Mouse (Mus musculus): ENCODE results near the gene Aldh16a1.
"Not testable (repeated sequence)": the region's sequence is repeated elsewhere in the genome, so short reads cannot be mapped to it uniquely, and the experiment has no call there.

Aldh16a1 gene

GRCm38 (mm10) chr7:45178550-45178949 lies 24.2 kb upstream of the Aldh16a1 start:
- no peak for DNase-seq

- DNase-seq = no peak
These were observed 22.0 kb upstream of the Aldh16a1 start for GRCm38 (mm10) chr7:45176356-45176755.

GRCm38 (mm10) chr7:45175929-45176328 lies 21.5 kb upstream of the Aldh16a1 start:
- no peak for DNase-seq

GRCm38 (mm10) chr7:45175398-45175797 lies 21.0 kb upstream of the Aldh16a1 start:
- no peak for DNase-seq

- DNase-seq = no peak
These were observed 20.3 kb upstream of the Aldh16a1 start for GRCm38 (mm10) chr7:45174567-45175280.

- not testable (repeated sequence) for DNase-seq
These were observed 19.4 kb upstream of the Aldh16a1 start for GRCm38 (mm10) chr7:45173772-45174171.

GRCm38 (mm10) chr7:45172974-45173373 lies 18.6 kb upstream of the Aldh16a1 start:
- DNase-seq = peak; percentile 55 to 68

GRCm38 (mm10) chr7:45169495-45169894 lies 15.1 kb upstream of the Aldh16a1 start:
- peak; percentile 71 to 79 for DNase-seq

- DNase-seq = peak; percentile 65 to 67
These were observed 14.3 kb upstream of the Aldh16a1 start for GRCm38 (mm10) chr7:45168656-45169055.

- DNase-seq = peak; percentile 74 to 81
These were observed 13.5 kb upstream of the Aldh16a1 start for GRCm38 (mm10) chr7:45167761-45168445.

- peak; percentile 59 to 70 for DNase-seq
These were observed 12.6 kb upstream of the Aldh16a1 start for GRCm38 (mm10) chr7:45166950-45167401.

GRCm38 (mm10) chr7:45165701-45166100 lies 11.3 kb upstream of the Aldh16a1 start:
- DNase-seq = no peak

- peak; percentile 56 to 58 for DNase-seq
These were observed 10.4 kb upstream of the Aldh16a1 start for GRCm38 (mm10) chr7:45164833-45165232.

GRCm38 (mm10) chr7:45163735-45164490 lies 9.5 kb upstream of the Aldh16a1 start, which contains the start of gene Slc17a7:
Gene Slc17a7, plus strand, starts transcription at chr7:45163949.
- DNase-seq = peak; percentile 81 to 86

GRCm38 (mm10) chr7:45162996-45163615 lies 8.7 kb upstream of the Aldh16a1 start:
- no peak for DNase-seq

GRCm38 (mm10) chr7:45162551-45162950 lies 8.2 kb upstream of the Aldh16a1 start:
- DNase-seq = no peak

GRCm38 (mm10) chr7:45161612-45162473 lies 7.5 kb upstream of the Aldh16a1 start:
- peak; percentile 100 for DNase-seq

GRCm38 (mm10) chr7:45160866-45161265 lies 6.5 kb upstream of the Aldh16a1 start:
- no peak for DNase-seq

- no peak for DNase-seq
These were observed 6.0 kb upstream of the Aldh16a1 start for GRCm38 (mm10) chr7:45160316-45160800.

GRCm38 (mm10) chr7:45158991-45159390 lies 4.6 kb upstream of the Aldh16a1 start:
- DNase-seq = no peak

- DNase-seq = peak in 1 of 2 experiments; percentile 19
These were observed 3.1 kb upstream of the Aldh16a1 start for GRCm38 (mm10) chr7:45157459-45157858.

GRCm38 (mm10) chr7:45156206-45156605 lies 1.8 kb upstream of the Aldh16a1 start:
- peak in 1 of 2 experiments; percentile 7 for DNase-seq

All from cerebellum, postnatal 10 days (tissue).